Mouse (Mus musculus): Measurements from ENCODE around the gene Ism1.

DNA sequence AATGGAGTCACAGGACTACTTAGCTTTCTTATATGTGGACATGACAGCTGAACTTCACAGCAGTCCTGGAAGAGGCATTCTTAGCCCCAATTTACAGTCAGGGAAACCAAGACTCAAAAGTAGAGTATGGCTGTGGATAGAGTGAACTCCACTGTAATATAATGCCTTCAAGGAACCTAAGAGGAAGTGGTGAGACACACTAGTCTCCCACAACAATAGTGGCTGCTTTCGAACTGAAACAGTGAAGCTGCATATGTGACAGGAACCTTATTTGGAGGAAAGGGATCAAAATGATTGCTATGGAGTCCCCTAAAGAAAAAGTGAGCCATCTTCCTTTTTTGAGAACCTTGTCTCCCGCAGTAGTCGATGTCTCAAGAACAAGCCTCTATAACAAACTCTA is 6.1 kb upstream of the Ism1 start:
- TF ChIP-seq EP300 (optimal IDR thresholded peaks at IDR 0.05) (no peak), CTCF (IDR thresholded peaks at IDR 0.05; ENCODE audit: low read depth) (no peak)
